Mouse (Mus musculus) ES-Bruce4 (cell line): ENCODE measurements around the gene Rnf220.

ENCODE experiments used
- CTCF ChIP-seq: IDR thresholded peaks from one replicate; pipeline ENCODE4 v1.8.1; 2011; ENCODE audit warnings: low read depth, low read length
- EP300 ChIP-seq: IDR thresholded peaks from 2 replicates; pipeline ENCODE4 v1.6.1; 2011; ENCODE audit warnings: low read depth, low read length; ENCODE audit not compliant: insufficient read depth

- TF ChIP-seq CTCF: no peak
- TF ChIP-seq EP300: 0 out of 2 replicates have a peak, but pooled peaks have one; percentile 33
These were observed 134.8 kb downstream of the Rnf220 start for GRCm38 (mm10) chr4:117362085-117362484.
